ENCODE assay signal across 17 mouse cellular contexts in the genomic region with DNA sequence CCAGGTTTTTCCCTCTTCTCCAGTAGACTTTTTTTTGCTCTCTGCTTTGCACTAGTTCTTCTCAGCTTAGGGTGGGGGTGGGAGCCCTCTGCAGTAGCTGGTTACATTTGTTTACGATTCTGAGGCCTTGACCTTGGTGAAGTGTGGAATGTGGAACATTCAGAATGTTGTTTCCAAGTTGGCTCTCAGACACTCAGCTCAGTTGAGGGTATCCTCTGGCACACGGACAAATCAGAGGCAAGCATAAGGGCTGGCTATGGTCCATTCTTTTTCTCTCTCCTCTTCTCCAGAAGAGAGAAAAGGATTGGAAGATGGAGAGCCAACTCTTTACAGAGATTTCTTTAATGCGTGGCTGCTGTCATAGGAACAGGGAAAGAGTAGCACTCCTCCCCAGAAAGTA. TPM values are rescaled to one million over a fixed set of nuclear protein-coding genes. Genes with fewer than 3 reads are reported as not detected.
DNase-seq lines count a peak whose midpoint lies in the region; ATAC-seq and TF ChIP-seq lines count a peak whose summit lies in the region.
"Had no signal": no experiment of that assay in that cellular context is flagged by ENCODE, and none has a peak within 500 bp of the region (broad histone marks: within the 10 kb centered on the region; RNA-seq: fewer than 3 reads in every experiment).

No protein-coding gene starts in this region.

- CTCF ChIA-PET in Patski (lab: Charles Lee): no interaction called here

- H3K36me3 ChIP-seq in kidney, embryonic 15.5 days: no peaks in the 10 kb centered on the region
- H3K36me3 ChIP-seq in midbrain, embryonic 16.5 days (ENCODE audit: control insufficient read depth, insufficient read depth, low read length): no peaks in the 10 kb centered on the region
- H3K36me3 ChIP-seq in midbrain, embryonic 11.5 days (ENCODE audit: control insufficient read depth, insufficient read depth, low read length): no peaks in the 10 kb centered on the region
- H3K36me3 ChIP-seq: heart, embryonic 10.5 days; midbrain, embryonic 10.5 days had no signal

- in situ Hi-C loops in Patski (cut with MboI; ENCODE audit: low pct_unique_long_range_greater_than_20kb): no loop called here

- POLR2A ChIA-PET in Patski (lab: Charles Lee): no interaction called here

- no peak overlapping the region for H3K4me2 ChIP-seq in kidney, embryonic 15.5 days
- no peak overlapping the region for H3K4me2 ChIP-seq in midbrain, embryonic 16.5 days (ENCODE audit: low read length)
- H3K4me2 ChIP-seq in midbrain, embryonic 11.5 days: no peak overlapping the region

- WGBS in kidney, embryonic 15.5 days: 44% methylated on average over 3 of the region's 3 CpGs
- WGBS in midbrain, embryonic 16.5 days: 69% methylated on average over 3 of the region's 3 CpGs
- WGBS in midbrain, embryonic 11.5 days: 67% methylated on average over 3 of the region's 3 CpGs

- no peak for ATAC-seq in kidney, embryonic 15.5 days (replicated peaks; ENCODE audit: low FRiP score)
- ATAC-seq in midbrain, embryonic 16.5 days: peak; percentile 51; the same call in 1 of the 2 replicates
- ATAC-seq in midbrain, embryonic 11.5 days (ENCODE audit: low FRiP score): no peak
- peak; percentile 50 for ATAC-seq in Patski
- ATAC-seq: CD4-positive, CD25-positive, alpha-beta regulatory T cell, adult 4 months; liver, postnatal 0 days had no signal

- no peak overlapping the region for H3K4me3 ChIP-seq in kidney, embryonic 15.5 days (replicated peaks)
- H3K4me3 ChIP-seq in midbrain, embryonic 16.5 days (ENCODE audit: low read depth, low read length): no peak overlapping the region
- H3K4me3 ChIP-seq in midbrain, embryonic 11.5 days (ENCODE audit: low read depth, low read length): no peak overlapping the region
- H3K4me3 ChIP-seq: heart, embryonic 10.5 days; midbrain, embryonic 10.5 days had no signal

- no peaks in the 10 kb centered on the region for H3K4me1 ChIP-seq in kidney, embryonic 15.5 days
- H3K4me1 ChIP-seq in midbrain, embryonic 16.5 days (ENCODE audit: control insufficient read depth, insufficient read depth, low read length): no peaks in the 10 kb centered on the region
- H3K4me1 ChIP-seq in midbrain, embryonic 11.5 days (ENCODE audit: control insufficient read depth, insufficient read depth, low read length): no peaks in the 10 kb centered on the region
- H3K4me1 ChIP-seq: heart, embryonic 10.5 days; midbrain, embryonic 10.5 days had no signal

- no peak overlapping the region for H3K9ac ChIP-seq in kidney, embryonic 15.5 days
- H3K9ac ChIP-seq in midbrain, embryonic 16.5 days (ENCODE audit: low read depth, low read length): no peak overlapping the region
- no peak overlapping the region for H3K9ac ChIP-seq in midbrain, embryonic 11.5 days (ENCODE audit: low read length)
- H3K9ac ChIP-seq: liver, postnatal 0 days had no signal

- no peaks in the 10 kb centered on the region for H3K9me3 ChIP-seq in kidney, embryonic 15.5 days (replicated peaks)
- no peaks in the 10 kb centered on the region for H3K9me3 ChIP-seq in midbrain, embryonic 16.5 days (replicated peaks; ENCODE audit: control insufficient read depth, low read length, poor library complexity, severe bottlenecking)
- H3K9me3 ChIP-seq in midbrain, embryonic 11.5 days (ENCODE audit: control insufficient read depth, low read length): no peaks in the 10 kb centered on the region
- H3K9me3 ChIP-seq: heart, embryonic 10.5 days; midbrain, embryonic 10.5 days had no signal

- TF ChIP-seq CTCF in Patski (IDR thresholded peaks at IDR 0.05): no peak

- H3K27me3 ChIP-seq in kidney, embryonic 15.5 days: peaks cover 52% of the 10 kb centered on the region
- peaks cover 4% of the 10 kb centered on the region; the same call in 1 of the 2 replicates for H3K27me3 ChIP-seq in midbrain, embryonic 16.5 days (ENCODE audit: control insufficient read depth, insufficient read depth, low read depth, low read length)
- H3K27me3 ChIP-seq in midbrain, embryonic 11.5 days (ENCODE audit: control insufficient read depth, insufficient read depth, low read length): no peaks in the 10 kb centered on the region; the same call in none of the 2 replicates
- peaks cover 17% of the 10 kb centered on the region for H3K27me3 ChIP-seq in Patski

- no peak overlapping the region for H3K27ac ChIP-seq in kidney, embryonic 15.5 days
- no peak overlapping the region for H3K27ac ChIP-seq in midbrain, embryonic 16.5 days (ENCODE audit: low read length)
- H3K27ac ChIP-seq in midbrain, embryonic 11.5 days (ENCODE audit: low read depth, low read length): no peak overlapping the region
- H3K27ac ChIP-seq: heart, embryonic 10.5 days; midbrain, embryonic 10.5 days had no signal

- peak; percentile 21 for DNase-seq in kidney, adult 11 months
- no peak for DNase-seq in midbrain, embryonic 11.5 days (ENCODE audit: low spot score, missing footprints)
- DNase-seq in Patski (ENCODE audit: low read depth, low spot score): no peak
- DNase-seq in lung, postnatal 14 days: peak; percentile 0
- no peak for DNase-seq in right cerebral cortex, postnatal 25 days
- DNase-seq: cerebellum, postnatal 25 days; gastrocnemius, postnatal 14 days; liver, postnatal 0 days; right cerebral cortex, postnatal 14 days; thymus, postnatal 4 days had no signal

RNA-seq across cellular contexts. Expression of a gene that starts 2.6 kb away (rescaled TPM):
- 14.7 and 15.2 TPM in 2 replicates for polyA plus RNA-seq in kidney, embryonic 15.5 days (2015; fragmentation: Nextera tagmentation; extraction: Ambion mirVana)
- not detected in 2 replicates for polyA plus RNA-seq in midbrain, embryonic 16.5 days (2015; fragmentation: Nextera tagmentation; extraction: Ambion mirVana)
- polyA plus RNA-seq in midbrain, embryonic 11.5 days (2014; fragmentation: Nextera tagmentation; extraction: Ambion mirVana): 0.37 and 0.63 TPM in 2 replicates
- 0.51 TPM for polyA plus RNA-seq in Patski (2021)
- polyA plus RNA-seq: CD4-positive, CD25-positive, alpha-beta regulatory T cell, adult 4 months; frontal cortex, adult 2 months; intestine, embryonic 14.5 days; liver, postnatal 0 days had no signal

Comparison
In these comparisons a context has a peak if more than half of its experiments do, and no peak if none do; other contexts are left out.
1. ATAC-seq: peak in midbrain, embryonic 16.5 days (single experiment) and Patski (single experiment); none in kidney, embryonic 15.5 days (single experiment) and midbrain, embryonic 11.5 days (single experiment).
2. DNase-seq: peak in kidney, adult 11 months (single experiment) and lung, postnatal 14 days (single experiment); none in midbrain, embryonic 11.5 days (single experiment), Patski (single experiment) and right cerebral cortex, postnatal 25 days (single experiment).